Mouse (Mus musculus) small intestine, adult 2 months (tissue): Measurements from ENCODE around the gene Cdk5rap2.

Experiments used
- CTCF ChIP-seq: fragments of 200-500 bp; IDR thresholded peaks from 2 replicates; pipeline ENCODE4 v1.5.1; 2012; ENCODE audit warnings: low read depth, mild to moderate bottlenecking, control low read depth, inconsistent platforms, low read length, moderate library complexity, mixed read lengths; ENCODE audit not compliant: insufficient replicate concordance, insufficient read length; ENCODE audit errors: extremely low read depth
- POLR2A ChIP-seq: fragments of 200-500 bp; IDR thresholded peaks from 2 replicates; pipeline ENCODE4 v1.6.1; 2012; ENCODE audit warnings: low read depth, mild to moderate bottlenecking, control low read depth, inconsistent platforms, low read length, moderate library complexity

DNA sequence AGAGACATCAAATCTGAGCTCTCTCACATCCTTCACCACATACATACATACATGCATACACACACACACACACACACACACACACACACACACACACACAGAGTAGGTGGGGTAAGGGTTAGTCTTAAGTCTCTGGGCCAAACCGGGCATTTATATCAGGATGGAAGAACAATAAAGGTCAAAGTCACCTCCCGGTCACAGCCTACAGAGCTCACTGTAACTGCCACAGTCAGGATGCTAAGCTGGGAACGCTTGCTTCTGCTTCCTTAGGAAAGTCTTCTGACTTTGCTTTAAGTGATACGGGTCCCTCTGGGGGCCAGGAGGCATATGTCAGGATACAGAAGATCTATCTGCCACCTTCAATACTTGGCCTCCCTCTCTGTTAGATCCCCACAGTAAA is 75.2 kb downstream of the Cdk5rap2 start:
- TF ChIP-seq CTCF (no peak), POLR2A (no peak)
